Mouse (Mus musculus) bone marrow, adult 2 months (tissue): Measurements from ENCODE around the gene Ccr4.

ENCODE experiments used
- CTCF ChIP-seq: fragments of 200-500 bp; IDR thresholded peaks from 2 replicates; pipeline ENCODE4 v1.5.1; 2011; ENCODE audit warnings: low read length, control low read depth; ENCODE audit not compliant: control insufficient read depth, insufficient read depth
- POLR2A ChIP-seq: fragments of 200-500 bp; IDR thresholded peaks from 2 replicates; pipeline ENCODE4 v1.6.1; 2011; ENCODE audit warnings: low read depth, mild to moderate bottlenecking, control low read depth, low read length, borderline replicate concordance; ENCODE audit not compliant: control insufficient read depth

- TF ChIP-seq CTCF (no peak), POLR2A (no peak)
These were observed 39.4 kb upstream of the Ccr4 start for GRCm38 (mm10) chr9:114543882-114544753.
